Mouse (Mus musculus) lung, adult 18-20 months (tissue): Measurements from ENCODE around the gene Marcksl1.
"Not testable (repeated sequence)": the region's sequence is repeated elsewhere in the genome, so short reads cannot be mapped to it uniquely, and the experiment has no call there.

Source experiments
- DNase-seq, 2 experiments: peaks; one replicate each; pipeline ENCODE4 v3.0.0; 2022; ENCODE audit warnings: mixed read lengths in 2 of 2

Marcksl1 gene

GRCm38 (mm10) chr4:129510723-129511412 is 2.5 kb upstream of the Marcksl1 start:
- DNase-seq, result no peak

GRCm38 (mm10) chr4:129511413-129512096 is 1.8 kb upstream of the Marcksl1 start:
- no peak for DNase-seq

- DNase-seq, result no peak
Measured at GRCm38 (mm10) chr4:129513891-129514290, 510 bp downstream of the Marcksl1 start.

- no peak for DNase-seq
Measured at GRCm38 (mm10) chr4:129514300-129514898, 1.0 kb downstream of the Marcksl1 start.

- peak; percentile 55 to 76 for DNase-seq
Measured at GRCm38 (mm10) chr4:129516925-129517324, 3.5 kb downstream of the Marcksl1 start.

- no peak for DNase-seq
Measured at GRCm38 (mm10) chr4:129518519-129518918, 5.1 kb downstream of the Marcksl1 start.

GRCm38 (mm10) chr4:129525338-129525737 is 12.0 kb downstream of the Marcksl1 start:
- DNase-seq, result no peak

GRCm38 (mm10) chr4:129525889-129526288 is 12.5 kb downstream of the Marcksl1 start:
- DNase-seq, result no peak

GRCm38 (mm10) chr4:129528901-129529300 is 15.5 kb downstream of the Marcksl1 start:
- DNase-seq, result not testable (repeated sequence)

- DNase-seq, result peak in 1 of 2 experiments; percentile 9
Measured at GRCm38 (mm10) chr4:129540012-129540411, 26.6 kb downstream of the Marcksl1 start.

GRCm38 (mm10) chr4:129541868-129542591 is 28.6 kb downstream of the Marcksl1 start:
- peak in 1 of 2 experiments; percentile 24 for DNase-seq

GRCm38 (mm10) chr4:129542592-129543141 is 29.3 kb downstream of the Marcksl1 start, which contains the start of gene Hdac1:
Hdac1 (minus strand) TSS chr4:129542713.
- DNase-seq, result peak; percentile 98 to 99

- DNase-seq, result no peak
Measured at GRCm38 (mm10) chr4:129544106-129544505, 30.7 kb downstream of the Marcksl1 start.

- not testable (repeated sequence) for DNase-seq
Measured at GRCm38 (mm10) chr4:129547631-129548030, 34.2 kb downstream of the Marcksl1 start.

GRCm38 (mm10) chr4:129549306-129549705 is 35.9 kb downstream of the Marcksl1 start:
- peak in 1 of 2 experiments; percentile 21 for DNase-seq

- no peak for DNase-seq
Measured at GRCm38 (mm10) chr4:129550295-129550694, 36.9 kb downstream of the Marcksl1 start.

- not testable (repeated sequence) for DNase-seq
Measured at GRCm38 (mm10) chr4:129554512-129554911, 41.1 kb downstream of the Marcksl1 start.

GRCm38 (mm10) chr4:129555421-129555861 is 42.1 kb downstream of the Marcksl1 start:
- DNase-seq, result peak; percentile 45 to 65

- no peak for DNase-seq
Measured at GRCm38 (mm10) chr4:129555862-129556531, 42.6 kb downstream of the Marcksl1 start.

GRCm38 (mm10) chr4:129556532-129557223 is 43.3 kb downstream of the Marcksl1 start:
- peak; percentile 90 to 93 for DNase-seq

- no peak for DNase-seq
Measured at GRCm38 (mm10) chr4:129557256-129557808, 44.0 kb downstream of the Marcksl1 start.
